Mouse (Mus musculus) NIH3T3 (cell line): ENCODE results near the gene Syt2.
A peak's percentile ranks its signal among the peaks of the same experiment; 100 is the strongest.

ENCODE experiments used
- DNase-seq: peaks from one replicate; pipeline ENCODE4 v3.0.0-alpha.2; 2012; ENCODE audit warnings: low read depth

The Syt2 gene

GRCm38 (mm10) chr1:134646261-134646962 lies at the start of gene Syt2:
Syt2 (plus strand) TSS chr1:134646677.
- DNase-seq, result no peak

GRCm38 (mm10) chr1:134597339-134598054 lies 49.0 kb upstream of the Syt2 start:
- DNase-seq, result no peak

GRCm38 (mm10) chr1:134604086-134604485 lies 42.4 kb upstream of the Syt2 start:
- DNase-seq, result no peak

- no peak for DNase-seq
Observed at GRCm38 (mm10) chr1:134605670-134606069, 40.8 kb upstream of the Syt2 start.

- no peak for DNase-seq
Observed at GRCm38 (mm10) chr1:134606381-134606780, 40.1 kb upstream of the Syt2 start.

GRCm38 (mm10) chr1:134607279-134607678 lies 39.2 kb upstream of the Syt2 start:
- no peak for DNase-seq

GRCm38 (mm10) chr1:134609172-134609571 lies 37.3 kb upstream of the Syt2 start:
- DNase-seq, result no peak

GRCm38 (mm10) chr1:134614554-134614953 lies 31.9 kb upstream of the Syt2 start:
- no peak for DNase-seq

GRCm38 (mm10) chr1:134614988-134615387 lies 31.5 kb upstream of the Syt2 start:
- no peak for DNase-seq

GRCm38 (mm10) chr1:134617656-134618055 lies 28.8 kb upstream of the Syt2 start:
- DNase-seq, result peak; percentile 57

- no peak for DNase-seq
Observed at GRCm38 (mm10) chr1:134625325-134625724, 21.2 kb upstream of the Syt2 start.

- DNase-seq, result no peak
Observed at GRCm38 (mm10) chr1:134629455-134629854, 17.0 kb upstream of the Syt2 start.

GRCm38 (mm10) chr1:134634296-134634695 lies 12.2 kb upstream of the Syt2 start:
- DNase-seq, result no peak

- no peak for DNase-seq
Observed at GRCm38 (mm10) chr1:134636245-134636644, 10.2 kb upstream of the Syt2 start.

- peak; percentile 69 for DNase-seq
Observed at GRCm38 (mm10) chr1:134636684-134637083, 9.8 kb upstream of the Syt2 start.

- DNase-seq, result no peak
Observed at GRCm38 (mm10) chr1:134638041-134638440, 8.4 kb upstream of the Syt2 start.

GRCm38 (mm10) chr1:134638522-134638921 lies 8.0 kb upstream of the Syt2 start:
- peak; percentile 56 for DNase-seq

- DNase-seq, result no peak
Observed at GRCm38 (mm10) chr1:134639460-134639859, 7.0 kb upstream of the Syt2 start.

GRCm38 (mm10) chr1:134641507-134641906 lies 5.0 kb upstream of the Syt2 start:
- DNase-seq, result peak; percentile 43

GRCm38 (mm10) chr1:134643702-134644101 lies 2.8 kb upstream of the Syt2 start:
- no peak for DNase-seq

GRCm38 (mm10) chr1:134645408-134646200 lies 873 bp upstream of the Syt2 start:
- DNase-seq, result no peak

GRCm38 (mm10) chr1:134646963-134647282 lies 446 bp downstream of the Syt2 start:
- DNase-seq, result no peak

GRCm38 (mm10) chr1:134647591-134647990 lies 1.1 kb downstream of the Syt2 start:
- no peak for DNase-seq
